Mouse (Mus musculus): ENCODE data around the gene Podnl1. TPM values are rescaled to one million over a fixed set of nuclear protein-coding genes. Genes with fewer than 3 reads are reported as not detected.

The Podnl1 gene
- polyA plus RNA-seq, 2 experiments from 2014 or later: 6.1 to 13.1 TPM

DNA sequence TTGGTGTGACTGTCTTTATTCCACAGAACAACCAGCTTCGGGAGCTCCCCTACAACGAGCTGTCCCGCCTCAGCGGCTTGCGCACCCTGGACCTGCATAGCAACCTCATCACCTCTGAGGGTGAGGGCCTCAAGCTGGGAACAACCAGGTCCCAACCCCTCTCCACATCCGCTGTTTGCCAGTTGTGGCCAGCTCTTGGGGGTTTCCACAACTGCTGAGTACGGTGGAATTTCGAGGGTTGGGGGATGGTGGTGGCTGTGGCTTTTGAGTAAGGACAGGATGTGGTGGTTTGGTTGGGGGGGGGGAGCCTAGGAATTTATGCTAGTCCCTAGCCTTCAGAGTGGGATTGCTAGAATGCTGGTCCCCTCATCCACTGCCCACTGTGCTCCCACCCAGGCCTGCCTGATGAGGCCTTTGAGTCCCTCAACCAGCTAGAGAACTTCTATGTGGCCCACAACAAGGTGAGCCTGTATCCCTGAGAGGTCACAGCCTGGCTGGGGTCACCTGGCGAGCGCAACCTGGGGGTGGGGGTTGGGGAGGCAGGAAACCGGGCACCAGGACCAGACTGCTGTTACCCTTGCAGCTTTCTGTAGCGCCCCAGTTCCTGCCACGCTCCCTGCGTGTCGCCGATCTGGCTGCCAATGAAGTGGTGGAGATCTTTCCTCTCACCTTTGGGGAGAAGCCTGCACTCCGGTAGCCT is 1.6 kb downstream of the Podnl1 start:
- ATAC-seq: peak; percentile 94

DNA sequence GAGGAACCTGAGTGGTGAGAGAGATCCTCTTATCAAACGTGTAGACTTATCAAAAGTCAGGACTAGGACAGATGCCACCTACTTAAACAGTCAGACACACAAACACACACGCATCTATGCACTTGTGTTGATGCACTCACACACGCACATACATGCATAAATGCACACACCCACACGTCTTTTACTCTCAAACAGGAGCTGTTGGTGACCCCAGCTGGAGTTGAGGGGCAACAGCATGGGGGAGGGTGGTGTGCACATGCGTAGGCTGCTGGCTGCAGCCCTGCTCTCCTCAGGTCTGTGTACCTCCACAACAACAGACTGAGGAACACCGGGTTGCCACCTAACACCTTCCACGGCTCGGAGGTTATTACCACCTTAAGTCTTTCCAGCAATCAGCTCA is 2.5 kb downstream of the Podnl1 start:
- ATAC-seq: peak; percentile 13

DNA sequence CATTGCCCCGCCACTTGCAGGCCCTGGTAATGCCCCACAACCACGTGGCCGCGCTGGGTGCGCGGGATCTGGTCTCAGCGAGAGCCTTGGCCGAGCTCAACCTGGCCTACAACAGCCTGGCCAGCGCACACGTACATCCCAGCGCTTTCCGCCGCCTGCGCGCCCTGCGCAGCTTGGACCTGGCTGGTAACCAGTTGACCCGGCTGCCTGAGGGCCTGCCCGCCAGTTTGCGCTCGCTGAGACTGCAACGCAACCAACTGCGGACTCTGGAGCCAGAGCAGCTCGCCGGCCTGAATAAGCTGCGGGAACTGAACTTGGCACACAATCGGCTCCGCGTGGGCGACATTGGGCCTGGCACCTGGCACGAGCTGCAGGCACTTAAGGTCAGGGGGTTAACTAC is 5.0 kb downstream of the Podnl1 start:
- ATAC-seq: no peak

DNA sequence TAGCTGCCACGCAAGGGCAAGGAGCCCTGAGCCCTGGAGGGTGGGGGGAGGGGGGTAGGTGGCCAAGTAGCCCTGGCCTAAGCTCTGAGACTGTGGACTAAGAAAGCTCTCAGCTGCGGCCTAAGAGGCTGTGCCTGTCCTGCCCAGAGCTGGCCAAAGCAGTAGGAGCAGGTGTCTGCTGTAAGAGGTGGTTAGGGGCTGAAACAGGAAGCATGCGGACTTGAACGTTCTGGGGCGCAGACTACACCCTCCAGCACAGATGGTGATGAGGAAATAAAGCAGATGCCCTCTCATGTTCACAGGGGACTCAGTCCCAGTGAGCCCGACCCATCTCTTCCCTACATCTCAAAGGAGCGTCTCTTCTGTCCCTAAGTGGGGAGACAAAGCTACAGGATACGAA is 6.4 kb downstream of the Podnl1 start:
- ATAC-seq: no peak

DNA sequence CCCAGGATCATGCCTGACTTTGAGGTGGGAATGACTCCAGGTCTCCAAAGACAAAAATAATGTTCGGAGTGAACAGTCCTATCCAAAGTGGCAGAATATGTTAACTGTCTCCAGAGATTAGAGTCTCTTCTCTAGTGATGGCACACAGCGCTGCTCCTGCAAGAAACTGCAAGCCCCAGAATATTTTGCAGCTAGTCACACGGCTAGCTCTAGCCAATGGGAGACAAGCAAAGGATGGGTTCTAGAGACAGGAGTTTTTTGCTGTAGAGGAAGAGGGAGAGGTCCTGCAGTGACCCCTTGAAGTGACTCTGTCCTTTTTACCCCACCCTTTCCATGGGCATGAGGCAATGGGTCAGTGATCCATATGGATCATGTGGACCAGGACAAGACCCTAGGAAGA is 12.1 kb downstream of the Podnl1 start:
- no peak for ATAC-seq

DNA sequence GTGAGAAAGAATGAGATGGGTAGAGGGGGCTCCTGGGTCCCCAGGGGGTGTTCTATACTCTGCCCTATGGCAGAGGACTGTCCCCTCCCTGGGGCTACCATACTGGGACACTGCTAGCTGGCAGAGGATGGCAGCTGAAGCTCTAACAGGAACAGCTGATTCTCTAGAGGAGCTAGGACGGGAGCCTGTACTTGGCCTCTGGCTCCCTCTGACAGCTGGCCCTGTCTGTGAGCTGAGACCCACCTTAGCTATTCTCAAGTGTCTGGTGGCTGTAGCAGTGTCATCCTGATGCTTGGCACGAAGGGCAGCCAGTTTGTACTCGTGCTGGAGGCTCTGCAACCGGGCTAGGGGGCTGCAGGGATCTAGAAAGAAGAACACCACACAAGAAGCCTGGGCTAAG is 15.0 kb downstream of the Podnl1 start:
- ATAC-seq: no peak

DNA sequence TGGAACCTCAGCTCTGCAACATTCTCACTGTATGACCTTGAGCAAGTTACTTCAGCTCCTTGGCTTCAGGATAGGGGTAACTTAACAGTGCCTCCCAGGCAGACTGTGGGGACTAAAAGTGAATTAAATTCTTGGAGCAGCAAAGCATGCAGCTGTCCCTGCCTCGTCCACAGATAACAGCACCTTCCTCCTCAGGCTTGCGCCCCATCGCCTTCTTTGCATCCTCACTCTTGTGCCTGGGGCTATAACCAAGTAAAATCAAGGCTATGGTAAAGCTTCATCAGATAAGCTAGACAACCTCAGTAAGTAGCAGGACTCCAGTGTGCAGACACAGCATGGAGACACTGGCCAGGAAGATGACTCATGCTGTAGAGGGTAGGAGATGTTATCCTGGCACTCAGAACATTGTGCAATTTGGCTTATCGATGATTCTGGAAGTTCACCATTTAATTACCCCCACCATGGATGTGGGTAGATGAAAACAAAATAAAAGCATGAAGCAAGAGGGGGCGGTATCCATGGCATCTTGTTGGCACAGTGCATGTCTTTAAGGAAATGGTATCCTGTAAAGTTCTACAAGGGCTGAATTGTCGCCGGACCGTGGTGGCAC is 19.0 kb downstream of the Podnl1 start:
- no peak for ATAC-seq

DNA sequence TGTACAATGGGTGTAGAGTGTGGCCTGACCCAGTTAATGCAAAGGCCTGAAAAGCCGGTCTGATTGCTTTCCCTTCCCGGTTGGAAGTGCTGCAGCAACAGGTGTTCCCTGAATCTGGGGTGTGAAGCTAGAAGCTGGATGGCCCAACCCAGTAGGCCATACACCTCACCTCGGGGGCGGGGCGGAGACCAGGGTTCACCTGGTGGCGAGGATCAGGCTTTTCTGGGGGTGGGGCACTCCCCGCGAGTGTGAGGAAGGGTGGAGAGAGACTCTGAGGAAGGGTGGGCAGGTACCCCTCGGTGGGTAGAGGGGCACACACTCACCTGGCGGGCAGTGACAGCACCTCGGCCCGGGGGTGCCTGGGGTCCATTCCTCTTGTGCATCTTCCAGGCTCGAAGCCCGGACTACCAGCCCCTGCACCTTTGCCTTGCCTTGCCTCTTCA is 21.6 kb downstream of the Podnl1 start:
- ATAC-seq: peak; percentile 25

DNA sequence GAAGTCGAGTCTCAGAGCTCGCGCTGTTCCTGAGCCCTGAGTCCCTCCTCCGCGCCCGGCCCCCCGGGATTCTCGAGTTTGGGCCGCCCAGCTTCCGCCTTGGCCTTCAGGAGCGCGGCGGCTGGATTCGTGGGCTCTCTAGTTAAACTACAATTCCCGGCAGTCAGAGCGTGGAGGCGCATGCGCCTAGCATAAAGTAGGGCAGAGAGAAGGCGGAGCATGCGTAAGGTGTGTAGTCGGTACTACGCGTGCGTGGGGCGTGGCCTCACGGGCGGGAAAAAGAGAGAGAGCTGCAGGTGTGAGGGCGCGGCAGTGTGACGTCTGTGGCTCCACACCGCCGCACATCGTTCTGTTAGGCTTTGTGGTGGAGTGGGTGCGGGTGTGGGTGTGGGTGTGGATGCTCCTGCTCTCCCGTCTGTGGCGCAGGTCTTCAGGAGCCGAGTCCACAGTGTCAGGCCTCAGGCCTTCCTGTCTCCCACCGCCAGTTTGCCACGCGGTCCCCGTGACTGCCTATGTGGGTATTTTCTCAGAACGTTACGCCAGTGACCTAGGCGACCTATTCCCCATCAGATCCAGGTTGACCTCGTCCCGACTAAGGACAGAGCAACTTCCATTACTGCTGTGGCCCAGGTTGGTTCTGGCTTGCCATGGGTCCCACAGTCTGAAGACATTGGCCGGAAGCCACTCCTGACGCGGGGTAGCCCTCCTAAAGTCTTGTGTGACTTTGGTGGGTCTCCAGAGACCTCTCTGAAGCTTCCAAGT is 22.2 kb downstream of the Podnl1 start, which contains the start of the genes Cc2d1a and 4930432K21Rik:
TSS of gene Cc2d1a (minus strand) at position 168 of the 762 bp plus-strand sequence.
TSS of gene 4930432K21Rik (plus strand) at position 257 of the 762 bp plus-strand sequence.
- ATAC-seq: peak; percentile 96

DNA sequence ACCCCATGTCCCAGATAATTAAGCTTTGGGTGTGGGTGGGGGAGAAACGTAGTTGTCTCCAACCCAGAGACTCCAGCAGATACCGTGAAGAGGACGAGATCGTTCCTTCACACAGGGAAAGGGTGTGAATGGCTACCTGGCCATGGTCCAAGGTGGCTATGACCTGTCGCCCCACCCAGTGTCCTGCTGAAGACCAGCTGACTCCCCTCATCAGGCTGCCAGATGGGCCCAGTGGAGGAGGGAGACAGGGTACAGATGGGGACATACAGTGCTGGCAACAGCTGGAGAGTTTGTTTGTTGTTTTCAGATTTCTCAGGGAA is 22.7 kb downstream of the Podnl1 start:
- ATAC-seq: no peak

DNA sequence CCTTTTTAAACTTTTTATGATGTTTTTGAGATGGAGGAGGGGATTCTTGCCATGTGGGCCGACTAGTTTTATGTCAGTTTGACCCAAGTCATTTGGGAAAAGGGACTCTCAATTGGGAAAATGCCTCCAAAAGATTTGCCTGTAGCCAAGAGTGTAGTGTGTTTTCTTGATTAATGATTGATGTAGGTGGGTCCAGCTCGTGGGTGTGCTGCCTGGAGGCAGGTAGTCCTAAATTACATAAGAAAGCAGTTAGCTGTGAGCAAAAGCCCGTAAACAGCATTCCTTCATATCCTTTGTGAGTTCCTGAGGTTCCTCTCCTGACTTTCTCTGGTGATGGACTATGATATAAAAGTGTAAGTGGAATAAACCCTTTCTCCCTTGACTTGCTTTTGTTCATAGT is 23.4 kb downstream of the Podnl1 start:
- ATAC-seq: no peak

DNA sequence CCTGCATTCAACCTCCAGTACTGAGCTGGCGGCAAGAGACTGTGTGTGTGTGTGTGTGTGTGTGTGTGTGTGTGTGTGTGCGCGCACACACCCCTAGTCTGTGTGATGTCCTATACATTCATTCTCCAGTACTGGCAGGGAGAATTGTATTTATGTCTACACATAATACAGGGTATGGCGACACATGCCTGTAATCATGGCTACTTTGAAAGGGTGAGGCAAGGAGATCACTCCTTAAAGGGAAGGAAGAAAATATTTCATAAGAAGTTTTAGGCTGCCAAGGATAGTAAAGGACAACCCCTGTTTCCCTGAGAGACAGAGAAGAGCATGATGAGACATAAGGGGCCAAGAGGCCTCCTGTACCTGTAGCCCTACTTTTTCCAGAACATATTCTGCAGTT is 31.8 kb downstream of the Podnl1 start:
- ATAC-seq: no peak

DNA sequence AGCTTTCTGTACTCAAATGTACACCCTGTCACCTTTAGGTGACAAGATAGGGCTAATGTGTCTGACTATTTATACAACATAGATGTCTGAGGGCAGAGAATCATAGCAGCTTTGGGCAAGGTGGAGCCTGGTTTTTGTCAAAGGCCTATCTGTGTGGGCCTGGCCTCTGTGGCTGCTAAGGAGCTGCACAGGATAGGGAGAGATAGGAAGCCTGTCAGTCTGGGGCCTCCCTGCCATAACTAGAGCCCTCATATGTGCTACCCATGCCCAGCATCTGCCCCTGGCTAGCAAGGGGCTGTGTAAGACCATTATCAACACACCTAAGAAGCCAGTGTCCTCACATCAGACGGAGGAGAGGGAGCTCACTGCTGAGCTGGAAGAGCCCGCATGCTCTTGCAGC is 41.9 kb downstream of the Podnl1 start:
- ATAC-seq: no peak

DNA sequence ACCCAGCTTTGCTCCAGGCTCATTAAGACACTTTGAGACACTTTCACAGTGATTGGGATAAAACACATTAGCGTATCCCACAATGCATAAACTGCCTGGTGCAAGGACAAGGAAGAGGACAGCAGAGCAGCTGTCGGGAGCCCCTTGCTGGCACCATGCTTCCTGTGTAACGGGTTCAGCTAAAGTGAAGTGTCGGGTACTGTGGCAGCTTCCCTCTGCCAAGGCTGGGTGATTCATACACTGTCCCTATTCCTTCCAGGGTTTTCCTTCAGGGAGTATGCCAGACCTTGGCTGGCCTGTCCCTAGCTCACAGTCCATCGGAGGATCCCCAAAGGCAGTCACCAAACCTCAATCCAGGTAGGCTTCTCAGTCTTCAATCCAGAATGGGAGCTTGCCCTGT is 44.3 kb downstream of the Podnl1 start:
- no peak for ATAC-seq

DNA sequence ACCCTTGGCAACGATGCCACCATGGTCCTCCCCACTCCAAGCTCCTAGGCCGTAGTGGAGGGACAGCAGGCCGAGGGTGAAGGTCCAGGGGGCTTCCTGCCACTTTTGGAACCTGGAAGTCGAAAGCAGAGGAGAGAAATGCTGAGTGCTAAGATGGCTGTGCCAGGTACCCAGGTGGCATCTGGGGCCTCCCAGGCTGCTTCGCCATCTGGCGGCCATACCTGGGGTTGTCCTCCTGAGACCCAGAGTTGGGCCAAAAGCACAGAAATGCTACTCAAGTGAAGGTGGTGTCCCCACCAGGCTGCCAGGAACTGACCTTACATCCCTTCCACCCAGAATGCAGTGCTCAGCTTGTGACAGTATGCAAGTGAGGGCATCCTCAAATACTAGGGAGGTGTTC is 48.1 kb downstream of the Podnl1 start:
- peak; percentile 82 for ATAC-seq

DNA sequence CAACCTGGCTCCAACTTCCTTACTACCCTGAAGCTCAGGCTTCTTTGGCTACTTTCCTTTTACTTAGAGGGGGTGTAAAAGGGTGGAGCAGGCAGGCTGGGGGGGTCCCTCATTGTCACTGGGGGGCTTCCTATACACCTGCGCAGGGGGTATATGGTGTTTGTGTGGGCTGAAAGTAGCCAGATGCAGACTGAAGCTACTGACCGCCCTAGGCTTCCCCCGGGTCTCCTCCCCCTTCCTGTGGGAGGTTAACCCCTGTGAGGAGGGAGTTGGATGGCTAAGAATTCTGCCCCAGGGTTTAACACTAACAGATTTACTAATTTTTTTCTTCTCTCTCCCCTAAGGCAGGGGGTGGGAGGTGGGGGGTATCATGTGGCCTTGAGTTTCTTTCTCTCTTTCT is 50.8 kb downstream of the Podnl1 start:
- ATAC-seq: no peak

DNA sequence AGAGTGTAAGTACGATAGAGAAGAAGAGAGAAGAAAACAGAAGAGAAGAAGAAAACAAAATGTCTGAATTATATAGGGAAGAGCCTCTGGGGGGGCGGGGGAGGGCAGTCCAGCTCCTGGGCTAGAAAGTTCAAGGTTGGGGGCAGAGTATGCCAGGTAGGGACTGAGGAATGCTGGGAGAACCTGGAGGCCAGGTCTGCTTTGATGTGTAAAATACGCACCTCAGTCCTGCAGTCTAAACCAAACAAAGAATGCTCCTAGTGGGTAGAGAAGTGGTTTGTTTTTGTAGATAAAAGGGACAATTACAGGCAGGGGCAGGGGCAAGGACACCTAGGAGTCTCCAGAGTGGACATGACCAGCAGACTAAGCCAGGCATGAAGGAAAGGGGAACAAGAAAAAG is 51.6 kb downstream of the Podnl1 start:
- ATAC-seq: no peak

DNA sequence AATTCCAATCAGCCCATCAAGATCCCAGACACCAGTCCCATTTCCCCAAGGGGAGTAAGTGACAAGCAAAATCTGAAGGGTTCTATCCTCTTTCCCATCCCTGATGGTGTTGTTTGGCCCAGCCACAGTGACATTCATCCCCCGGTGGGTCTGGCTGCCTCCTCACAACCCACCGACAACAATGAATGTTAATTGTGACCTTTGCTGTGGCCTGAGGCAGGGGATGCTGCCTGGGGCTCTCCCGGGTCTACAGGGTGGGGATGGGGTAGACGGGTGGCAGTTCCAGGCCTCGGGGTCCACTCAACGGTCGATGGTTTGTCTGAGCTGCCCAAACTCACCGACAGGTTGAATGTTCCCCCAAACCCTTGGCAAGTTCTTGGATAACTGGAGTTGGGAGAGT is 52.8 kb downstream of the Podnl1 start:
- ATAC-seq: no peak

DNA sequence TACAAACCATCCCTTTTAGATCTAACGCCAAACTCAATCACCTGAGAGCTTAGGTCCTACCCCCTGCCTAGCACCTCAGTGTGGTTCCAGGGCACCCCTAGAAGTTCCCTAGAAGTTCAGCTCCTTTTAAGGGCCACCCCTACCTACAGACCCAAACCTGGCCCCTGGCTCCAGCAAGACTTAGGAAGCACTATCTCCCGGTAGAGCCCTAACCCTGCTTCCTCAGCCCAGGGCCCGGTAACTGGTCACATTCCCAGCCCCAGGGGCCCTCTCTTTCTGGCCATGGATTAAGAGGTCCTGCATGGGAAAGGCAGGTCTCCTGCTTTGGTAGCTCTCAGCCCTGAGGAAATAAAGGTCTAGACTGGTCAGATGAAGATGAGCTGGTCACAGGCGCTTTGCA is 54.2 kb downstream of the Podnl1 start:
- ATAC-seq: no peak

DNA sequence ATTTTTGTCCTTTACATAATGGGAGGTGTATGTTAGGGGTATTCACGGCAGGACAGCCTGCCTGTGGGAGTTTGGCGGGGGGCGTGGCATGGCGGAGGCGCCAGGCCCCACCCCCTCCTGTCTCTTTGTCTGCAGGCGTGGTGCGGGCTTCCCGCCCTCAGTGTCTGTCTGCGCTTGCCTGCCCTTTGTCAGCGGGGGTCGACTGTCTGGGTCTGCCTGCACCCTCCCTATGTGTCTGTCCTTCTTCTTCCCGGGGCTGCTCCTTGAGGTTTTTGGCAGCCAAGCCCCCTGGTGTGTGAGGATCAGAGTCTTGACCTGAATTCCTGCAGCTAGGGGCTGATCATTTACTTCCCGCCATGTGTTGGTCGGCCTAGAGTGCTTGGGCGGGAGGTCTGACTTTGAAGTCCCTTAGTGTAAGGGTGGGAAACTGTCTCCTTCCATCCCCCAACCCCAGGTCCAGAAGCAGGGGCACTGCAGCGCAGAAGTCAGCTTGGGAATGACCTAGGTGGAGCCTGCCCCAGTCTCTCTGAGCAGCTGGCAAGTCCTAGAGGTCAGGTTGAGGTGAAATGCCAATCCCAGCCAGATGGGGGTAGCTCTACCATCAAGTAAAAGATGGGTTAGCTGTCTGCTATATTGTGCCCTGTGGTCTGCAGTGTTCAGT is 54.9 kb downstream of the Podnl1 start:
- ATAC-seq: peak; percentile 43
